Mouse (Mus musculus): ENCODE measurements around the gene Ifi211.
"Not testable (repeated sequence)": the region's sequence is repeated elsewhere in the genome, so short reads cannot be mapped to it uniquely, and the experiment has no call there.

Gene Ifi211

GRCm38 (mm10) chr1:173879225-173879987, 33.4 kb downstream of the Ifi211 start:
- in situ Hi-C loops (cut with MboI; ENCODE audit: low sequenced_read_pairs) = not testable (repeated sequence)

- in situ Hi-C loops (cut with MboI; ENCODE audit: low sequenced_read_pairs) = not testable (repeated sequence)
Measured at GRCm38 (mm10) chr1:173878264-173878663, 34.6 kb downstream of the Ifi211 start.

DNA sequence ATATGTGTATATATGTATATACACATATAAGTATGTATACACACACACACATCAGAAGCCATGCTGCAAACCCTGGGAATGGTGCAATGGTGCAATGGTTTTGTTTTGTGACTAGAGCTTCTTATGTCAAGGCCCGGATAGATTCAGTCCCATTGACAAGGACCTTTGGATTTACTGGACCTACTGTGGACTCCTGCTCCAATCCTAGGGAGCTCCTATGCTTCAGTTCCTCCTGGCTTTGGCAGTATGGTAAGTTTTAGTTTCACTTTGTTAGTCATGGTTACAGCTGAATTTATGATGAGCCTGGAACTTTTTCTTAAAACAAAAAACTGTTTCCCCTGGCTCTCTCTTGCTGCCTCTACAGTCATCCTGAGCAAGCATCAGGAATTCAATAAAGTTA, 35.7 kb downstream of the Ifi211 start:
- in situ Hi-C loops (cut with MboI; ENCODE audit: low sequenced_read_pairs) = not testable (repeated sequence)

- in situ Hi-C loops (cut with MboI; ENCODE audit: low sequenced_read_pairs) = loop anchor here (25.0 kb wide), 1 partner anchor 219 kb away; the partner anchor contains the start of genes Olfr427 and Olfr429
Measured at GRCm38 (mm10) chr1:173868586-173868985, 44.3 kb downstream of the Ifi211 start.

DNA sequence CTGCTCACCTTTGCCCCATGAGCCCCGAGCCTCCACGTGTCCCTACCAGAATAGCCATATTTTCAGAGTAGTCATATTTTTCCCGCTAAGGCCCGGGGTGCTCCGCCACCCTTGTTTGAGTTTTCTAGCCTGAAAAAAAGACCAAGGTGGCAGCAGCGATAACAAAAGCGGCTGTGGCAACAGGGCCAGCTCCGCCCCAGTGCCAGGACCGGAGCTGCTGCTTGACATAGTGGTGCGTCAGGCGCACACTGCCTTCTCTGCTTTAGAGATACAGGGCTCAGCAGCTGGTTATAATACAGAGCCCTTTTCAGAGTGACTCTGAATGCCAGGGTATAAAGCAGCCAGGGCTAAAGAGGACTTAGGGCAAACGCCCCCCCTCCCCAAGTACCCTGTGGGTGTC, 46.3 kb downstream of the Ifi211 start:
- in situ Hi-C loops (cut with MboI; ENCODE audit: low sequenced_read_pairs) = loop anchor here (25.0 kb wide), 1 partner anchor 221 kb away; the partner anchor contains the start of genes Olfr427 and Olfr429

DNA sequence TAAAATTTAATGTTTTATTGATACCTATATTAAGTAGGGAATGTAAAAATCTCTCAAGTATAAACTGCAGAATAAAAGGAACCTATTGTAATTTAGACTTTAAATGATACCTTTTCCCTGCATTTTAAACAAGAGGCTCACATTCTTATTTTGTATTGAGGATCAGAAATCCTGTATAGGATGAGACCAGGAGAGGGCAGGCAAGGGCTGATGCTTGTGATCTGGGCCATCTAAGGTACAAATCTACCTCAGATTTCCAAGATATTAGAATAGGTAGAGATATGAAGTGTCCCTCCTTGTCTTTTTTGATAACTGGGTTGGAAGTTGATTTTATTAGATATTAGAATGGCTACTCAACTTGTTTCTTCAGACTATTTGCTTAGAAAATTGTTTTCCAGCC, 59.1 kb downstream of the Ifi211 start:
- in situ Hi-C loops (cut with MboI; ENCODE audit: low sequenced_read_pairs) = loop anchor here (25.0 kb wide), 1 partner anchor 234 kb away; the partner anchor contains the start of genes Olfr427 and Olfr429

DNA sequence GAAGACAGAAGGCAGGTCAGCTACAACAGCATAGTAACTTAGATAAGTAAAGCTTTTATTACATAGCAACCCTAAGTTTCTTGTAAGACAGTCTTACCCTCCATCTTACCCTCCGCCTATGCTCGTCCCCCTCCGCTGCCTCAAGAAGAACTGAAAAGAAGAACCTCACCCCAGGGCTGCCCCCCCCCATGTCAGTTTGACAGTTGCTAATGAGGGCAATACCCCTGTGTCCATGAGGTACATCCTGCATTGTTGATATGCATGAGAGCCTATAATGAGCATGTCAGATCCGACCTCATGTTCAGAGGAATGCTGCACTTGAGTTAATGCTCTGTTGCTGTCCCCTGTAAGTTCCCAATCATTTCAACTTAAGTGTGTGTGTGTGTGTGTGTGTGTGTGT, 60.0 kb downstream of the Ifi211 start:
- in situ Hi-C loops (cut with MboI; ENCODE audit: low sequenced_read_pairs) = loop anchor here (25.0 kb wide), 1 partner anchor 234 kb away; the partner anchor contains the start of genes Olfr427 and Olfr429
